Mouse (Mus musculus) ZHBTc4 (cell line): ENCODE data around the gene Lrp1.
A peak's percentile ranks its signal among the peaks of the same experiment; 100 is the strongest.
"Not testable (repeated sequence)": the region's sequence is repeated elsewhere in the genome, so short reads cannot be mapped to it uniquely, and the experiment has no call there.

Experiments used
- DNase-seq: peaks from one replicate; pipeline ENCODE4 v3.0.0-alpha.2; 2011; ENCODE audit warnings: low read depth, low spot score

Gene Lrp1

GRCm38 (mm10) chr10:127620406-127621190, at the start of gene Lrp1:
Gene Lrp1, minus strand, starts transcription at chr10:127621148.
- peak; percentile 51 for DNase-seq

- peak; percentile 48 for DNase-seq
Measured at GRCm38 (mm10) chr10:127670185-127670584, 49.2 kb upstream of the Lrp1 start.

- peak; percentile 30 for DNase-seq
Measured at GRCm38 (mm10) chr10:127669170-127669569, 48.2 kb upstream of the Lrp1 start.

- DNase-seq: peak; percentile 56
Measured at GRCm38 (mm10) chr10:127668093-127669050, 47.4 kb upstream of the Lrp1 start, which contains the start of gene Nab2. Gene Nab2, minus strand, starts transcription at chr10:127668568.

- DNase-seq: peak; percentile 97
Measured at GRCm38 (mm10) chr10:127667269-127668092, 46.5 kb upstream of the Lrp1 start.

- DNase-seq: peak; percentile 90
Measured at GRCm38 (mm10) chr10:127666501-127667268, 45.7 kb upstream of the Lrp1 start, which contains the start of gene Nemp1. Gene Nemp1, plus strand, starts transcription at chr10:127666901.

GRCm38 (mm10) chr10:127665366-127666181, 44.6 kb upstream of the Lrp1 start:
- DNase-seq: peak; percentile 38

GRCm38 (mm10) chr10:127664891-127665290, 43.9 kb upstream of the Lrp1 start:
- DNase-seq: no peak

- DNase-seq: no peak
Measured at GRCm38 (mm10) chr10:127664166-127664565, 43.2 kb upstream of the Lrp1 start.

- no peak for DNase-seq
Measured at GRCm38 (mm10) chr10:127663590-127663989, 42.6 kb upstream of the Lrp1 start.

GRCm38 (mm10) chr10:127662666-127663253, 41.8 kb upstream of the Lrp1 start:
- no peak for DNase-seq

GRCm38 (mm10) chr10:127661915-127662663, 41.1 kb upstream of the Lrp1 start:
- peak; percentile 60 for DNase-seq

GRCm38 (mm10) chr10:127661291-127661914, 40.5 kb upstream of the Lrp1 start:
- no peak for DNase-seq

- no peak for DNase-seq
Measured at GRCm38 (mm10) chr10:127659551-127659950, 38.6 kb upstream of the Lrp1 start.

GRCm38 (mm10) chr10:127658076-127658475, 37.1 kb upstream of the Lrp1 start:
- peak; percentile 88 for DNase-seq

- not testable (repeated sequence) for DNase-seq
Measured at GRCm38 (mm10) chr10:127657617-127658016, 36.7 kb upstream of the Lrp1 start.

GRCm38 (mm10) chr10:127654970-127655579, 34.1 kb upstream of the Lrp1 start:
- no peak for DNase-seq
